Mouse (Mus musculus): ENCODE results near the gene Tspo. TPM values are rescaled to one million over a fixed set of nuclear protein-coding genes. Genes with fewer than 3 reads are reported as not detected.

Gene Tspo
- total RNA-seq, 2 experiments from 2014 or later = 61.7 to 65.1 TPM

GRCm38 (mm10) chr15:83575543-83575942, 12.2 kb downstream of the Tspo start:
- intact Hi-C loops (cut with DNase I) = no loop called here
- DNase-seq (ENCODE audit: low spot score) = no peak

DNA sequence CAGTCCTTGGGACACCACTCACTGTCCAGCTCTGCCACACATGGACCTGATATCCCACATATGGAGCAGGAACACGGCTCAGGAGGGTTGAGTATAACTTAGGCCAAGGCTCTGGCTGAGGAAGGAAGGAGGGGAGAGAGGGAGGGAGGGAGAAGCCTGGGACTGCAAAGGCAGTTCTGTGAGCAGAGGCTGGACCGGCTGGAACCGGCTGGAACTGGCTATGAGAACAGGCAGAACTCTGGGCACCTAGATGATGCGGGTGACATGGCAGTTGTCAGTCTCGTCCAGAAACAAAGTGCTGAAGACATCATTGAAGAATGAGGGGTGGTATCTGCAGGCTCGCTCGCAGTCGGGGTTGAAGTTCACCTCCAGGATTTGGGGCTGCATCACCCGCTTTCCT, 13.3 kb downstream of the Tspo start:
- intact Hi-C loops (cut with DNase I) = no loop called here
- no peak for DNase-seq (ENCODE audit: low spot score)

GRCm38 (mm10) chr15:83582931-83583330, 19.5 kb downstream of the Tspo start:
- intact Hi-C loops (cut with DNase I) = no loop called here
- DNase-seq (ENCODE audit: low spot score) = no peak

DNA sequence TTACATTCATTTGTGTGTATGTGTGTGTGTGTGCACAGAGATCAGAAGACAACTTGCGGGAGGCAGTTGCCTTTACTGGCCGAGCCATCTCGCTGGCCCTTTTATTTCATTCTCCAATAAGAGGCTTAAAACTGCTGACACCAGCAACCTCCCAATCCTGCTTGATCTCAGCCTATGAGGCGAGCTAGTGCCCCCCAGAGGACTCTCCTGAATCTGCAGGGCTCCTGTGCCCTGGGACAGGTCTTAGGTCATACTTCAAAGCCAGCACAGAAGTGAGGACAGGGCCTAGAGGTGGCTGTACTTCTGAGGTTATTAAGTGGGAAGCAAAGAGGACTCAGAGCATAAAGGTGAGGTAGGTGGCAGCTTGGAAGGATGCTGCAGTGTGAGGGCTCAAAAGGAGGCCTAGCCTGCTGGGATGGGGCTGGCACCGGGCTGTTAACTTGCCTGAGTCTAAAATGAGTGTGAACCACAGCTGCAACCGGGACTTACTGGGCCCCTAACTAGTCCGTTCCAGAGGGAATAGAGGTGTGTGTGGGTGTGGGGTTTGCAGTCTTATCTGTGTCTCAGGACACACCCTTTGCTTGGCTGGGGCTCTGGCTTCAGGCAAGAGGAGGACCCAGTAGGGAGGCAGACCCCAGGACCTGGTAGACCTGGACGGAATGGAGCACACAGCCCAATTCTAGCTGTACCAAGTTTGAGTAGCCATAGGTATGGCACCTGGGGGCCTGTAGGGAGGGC, 20.2 kb downstream of the Tspo start:
- intact Hi-C loops (cut with DNase I) = no loop called here
- DNase-seq (ENCODE audit: low spot score) = no peak

DNA sequence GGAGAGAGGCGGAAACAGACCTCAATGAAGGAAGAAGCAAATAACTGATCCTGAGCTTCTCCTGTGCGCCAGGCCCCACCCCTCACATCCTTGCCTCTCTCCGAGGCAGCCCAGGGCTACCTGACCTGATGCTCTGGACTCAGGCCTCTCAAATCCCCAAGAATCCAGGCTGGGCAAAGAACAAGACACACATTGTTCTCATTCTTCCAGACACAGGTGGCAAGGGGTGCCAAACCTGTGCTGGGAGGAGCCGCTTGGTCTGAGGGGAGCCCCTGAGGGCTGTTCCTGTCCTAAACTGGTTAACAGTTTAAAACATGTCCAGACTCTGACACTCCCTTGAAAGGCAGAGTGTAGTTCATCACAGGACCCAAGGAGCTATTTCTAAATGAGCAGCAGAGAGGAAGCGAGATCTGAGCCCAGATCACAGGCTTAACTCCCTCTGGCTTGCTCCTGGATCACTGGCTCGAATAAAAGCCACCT, 21.4 kb downstream of the Tspo start:
- intact Hi-C loops (cut with DNase I) = no loop called here
- DNase-seq (ENCODE audit: low spot score) = no peak

DNA sequence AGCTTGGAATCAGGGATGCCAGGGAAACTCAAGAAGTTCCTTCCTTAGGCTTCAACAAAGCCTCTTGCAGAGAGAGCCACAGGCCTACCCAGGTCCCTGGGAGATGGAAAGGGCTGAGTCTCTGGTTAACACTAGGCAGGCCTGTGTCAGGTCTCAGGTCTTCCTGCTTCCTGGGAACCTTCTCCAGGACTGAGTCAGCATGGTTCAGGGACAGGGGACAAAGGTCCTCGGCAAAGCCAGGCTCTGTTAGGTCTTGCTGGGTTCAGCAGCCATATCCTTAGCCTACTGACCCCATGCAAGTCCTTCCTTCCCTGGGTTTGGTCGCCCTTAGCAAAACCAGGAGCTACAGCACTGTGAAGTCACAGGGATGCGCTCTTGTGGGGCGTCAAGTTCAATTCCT, 27.4 kb downstream of the Tspo start:
- intact Hi-C loops (cut with DNase I) = no loop called here
- no peak for DNase-seq (ENCODE audit: low spot score)

GRCm38 (mm10) chr15:83591758-83592157, 28.4 kb downstream of the Tspo start:
- DNase-seq (ENCODE audit: low spot score) = no peak
- intact Hi-C loops (cut with DNase I) = no loop called here

GRCm38 (mm10) chr15:83592260-83593188, 29.1 kb downstream of the Tspo start:
- intact Hi-C loops (cut with DNase I) = no loop called here
- DNase-seq (ENCODE audit: low spot score) = no peak

- intact Hi-C loops (cut with DNase I) = no loop called here
These were observed 29.8 kb downstream of the Tspo start for GRCm38 (mm10) chr15:83593189-83593585.

GRCm38 (mm10) chr15:83593702-83594512, 30.5 kb downstream of the Tspo start:
- intact Hi-C loops (cut with DNase I) = no loop called here
- no peak for DNase-seq (ENCODE audit: low spot score)

More at GRCm38 (mm10) chr15:83593189-83593585, 29.8 kb downstream of the Tspo start:
- DNase-seq (ENCODE audit: low spot score) = no peak

DNA sequence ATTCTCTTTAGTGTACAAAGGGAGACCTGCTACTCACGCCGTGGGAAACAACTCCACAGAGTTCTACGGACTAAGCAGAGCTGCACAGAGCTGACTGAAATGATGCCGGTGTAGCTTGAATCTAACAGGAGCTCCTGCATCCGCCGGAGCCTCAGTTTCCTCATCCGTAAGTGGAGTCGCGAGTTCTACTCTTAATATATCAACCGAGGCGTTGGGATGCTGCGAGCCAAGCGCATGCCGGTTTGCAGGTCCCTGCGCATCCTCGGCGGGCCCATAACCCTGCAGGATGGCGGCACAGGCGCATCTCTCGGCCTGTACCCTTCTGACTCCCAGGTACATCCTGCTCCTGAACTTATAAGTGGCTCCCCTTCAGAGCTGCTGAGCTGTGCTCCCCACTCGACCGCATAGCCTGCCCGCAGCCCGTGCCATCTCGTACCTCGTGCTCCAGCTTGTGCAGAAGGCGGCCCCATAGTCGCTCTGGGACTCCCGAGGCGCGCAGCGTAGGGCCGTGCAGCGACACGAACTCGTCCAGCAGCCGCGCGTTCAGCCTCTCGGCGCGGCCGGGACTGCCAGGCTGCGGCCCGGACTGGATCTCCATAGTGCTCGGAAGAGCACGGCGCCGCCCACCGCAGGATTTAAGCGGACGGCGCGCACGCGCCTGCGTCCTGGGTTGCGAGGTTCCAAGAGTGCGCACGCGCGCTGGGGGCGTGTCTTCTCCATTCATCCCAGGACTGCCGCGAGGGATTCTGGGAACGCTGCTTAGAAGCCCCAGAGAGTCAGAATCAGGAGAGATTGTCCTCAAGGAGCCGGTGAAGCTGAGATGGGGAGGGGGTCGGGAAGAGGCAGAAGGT, 31.3 kb downstream of the Tspo start, which contains the start of gene Ttll12:
Gene Ttll12 (minus strand): TSS at position 645 of the 851 bp plus-strand sequence.
- DNase-seq (ENCODE audit: low spot score) = peak; percentile 83
- intact Hi-C loops (cut with DNase I) = no loop called here

DNA sequence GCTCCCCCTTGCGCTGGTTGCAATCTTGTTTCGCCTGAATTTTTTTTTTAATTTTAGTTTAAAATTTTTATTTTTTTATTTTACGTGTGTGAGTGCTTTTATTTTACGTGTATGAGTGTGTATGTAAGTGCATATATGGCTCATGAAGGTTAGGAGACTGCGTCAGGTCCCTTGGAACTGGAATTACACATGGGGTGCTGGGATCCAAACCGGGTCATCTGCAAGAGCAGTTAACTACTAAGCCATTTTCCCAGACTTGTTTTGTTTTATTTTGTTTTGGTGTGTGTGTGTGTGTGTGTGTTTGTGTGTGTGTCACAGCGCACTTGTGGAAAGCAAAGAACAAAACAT, 31.9 kb downstream of the Tspo start:
- DNase-seq (ENCODE audit: low spot score) = no peak
- intact Hi-C loops (cut with DNase I) = no loop called here

DNA sequence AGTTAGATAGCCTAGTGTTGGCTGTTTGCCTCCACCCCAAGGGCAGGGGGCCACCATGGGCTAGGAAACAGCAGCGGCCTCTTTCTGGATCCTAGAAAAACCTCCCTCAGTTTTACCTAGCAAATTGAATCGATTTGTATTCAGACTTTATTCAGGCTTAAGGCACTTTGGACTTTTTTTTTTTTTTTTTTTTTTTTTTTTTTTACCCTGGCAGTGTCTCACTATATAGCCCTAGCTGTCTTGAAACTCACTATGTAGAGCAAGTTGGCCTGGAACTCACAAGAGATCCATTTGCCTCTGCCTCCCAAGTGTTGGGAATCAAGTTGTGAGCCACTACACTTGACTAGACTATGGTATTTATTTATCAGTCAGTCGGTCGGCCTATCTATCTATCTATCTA, 33.4 kb downstream of the Tspo start:
- DNase-seq (ENCODE audit: low spot score) = no peak
- intact Hi-C loops (cut with DNase I) = no loop called here

DNA sequence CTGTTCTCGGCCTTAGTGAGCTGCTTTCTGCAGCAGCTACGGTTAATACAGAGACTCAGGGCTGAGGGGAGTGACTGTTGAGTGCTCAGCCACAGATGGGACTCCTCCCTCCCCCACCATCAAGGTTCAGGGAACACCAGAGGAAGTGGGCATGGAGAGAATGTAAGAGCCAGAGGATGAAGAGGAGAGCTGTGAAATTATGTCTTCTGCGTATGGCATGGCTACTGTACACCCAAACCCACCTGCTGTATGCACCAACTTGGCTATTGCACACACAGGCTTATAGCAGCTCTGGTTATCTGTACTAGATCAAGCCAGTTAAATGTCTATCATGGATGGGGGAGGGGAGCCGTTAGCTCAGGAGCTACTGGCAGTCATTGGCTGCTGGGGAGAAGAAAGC, 37.8 kb downstream of the Tspo start:
- intact Hi-C loops (cut with DNase I) = no loop called here
- no peak for DNase-seq (ENCODE audit: low spot score)

DNA sequence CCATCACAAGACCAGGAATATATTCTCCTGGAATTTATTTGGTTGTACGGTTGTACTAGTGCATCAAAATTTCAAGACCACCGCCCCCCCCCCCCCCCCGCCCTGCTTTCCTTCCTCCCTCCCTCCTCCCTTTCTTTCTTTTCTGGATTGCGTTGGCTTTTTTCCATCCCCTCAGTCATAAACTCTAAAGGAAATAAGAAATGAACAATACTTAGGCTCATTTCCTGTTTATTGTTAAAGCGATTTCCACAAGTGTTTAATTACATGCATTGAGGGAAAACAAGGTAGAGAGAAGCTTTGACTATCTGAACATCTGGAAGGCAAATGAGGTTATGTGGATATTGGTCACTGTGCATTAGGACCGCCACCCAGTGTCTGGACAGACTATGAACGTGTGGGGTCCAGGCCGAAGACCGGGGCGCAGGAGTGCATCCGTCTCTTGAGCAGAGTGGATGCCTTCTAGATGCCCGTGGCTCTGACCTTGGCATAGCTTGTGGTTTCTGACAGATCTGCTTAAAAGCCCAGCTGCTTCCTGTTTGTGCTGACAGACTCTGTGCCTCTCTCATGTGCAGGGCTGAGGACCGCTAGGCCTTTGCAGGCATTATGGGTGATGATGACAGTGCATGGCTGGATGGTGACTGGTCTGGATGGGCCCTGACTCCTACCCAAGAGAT, 39.1 kb downstream of the Tspo start:
- intact Hi-C loops (cut with DNase I) = no loop called here

GRCm38 (mm10) chr15:83603046-83603396, 39.6 kb downstream of the Tspo start:
- DNase-seq (ENCODE audit: low spot score) = no peak
- intact Hi-C loops (cut with DNase I) = no loop called here

More for the DNA sequence above, 39.1 kb downstream of the Tspo start:
- DNase-seq (ENCODE audit: low spot score) = peak; percentile 17

GRCm38 (mm10) chr15:83603426-83603825, 40.0 kb downstream of the Tspo start:
- DNase-seq (ENCODE audit: low spot score) = no peak
- intact Hi-C loops (cut with DNase I) = no loop called here

DNA sequence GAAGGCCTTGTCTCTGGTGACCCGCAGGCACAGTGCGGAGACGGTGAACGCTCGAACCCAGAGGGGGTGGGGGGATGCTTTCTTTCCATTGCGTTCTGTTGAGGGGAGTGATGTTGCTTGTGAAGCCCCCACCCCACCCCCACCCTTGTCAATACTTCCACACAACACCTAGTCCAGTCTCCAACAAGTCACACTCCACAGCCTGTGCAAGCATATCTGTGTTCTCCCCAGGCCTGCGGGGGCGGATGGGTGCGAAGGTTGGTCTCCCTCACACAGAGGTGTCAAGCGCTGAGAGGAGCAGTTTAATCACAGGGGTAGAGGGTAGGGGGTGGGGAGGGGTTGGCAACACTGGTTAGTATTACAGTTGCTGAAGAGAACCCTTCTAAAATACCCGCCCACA, 42.8 kb downstream of the Tspo start:
- no peak for DNase-seq (ENCODE audit: low spot score)
- intact Hi-C loops (cut with DNase I) = no loop called here

GRCm38 (mm10) chr15:83606700-83607099, 43.3 kb downstream of the Tspo start:
- intact Hi-C loops (cut with DNase I) = no loop called here
- no peak for DNase-seq (ENCODE audit: low spot score)

All from heart, postnatal 25 days (tissue).